Mouse (Mus musculus): ENCODE data around the gene Slc22a4.

- TF ChIP-seq CTCF (IDR thresholded peaks at IDR 0.05), result no peak
- 0 out of 2 replicates have a peak, but pooled peaks have one; percentile 20 for TF ChIP-seq EP300 (IDR thresholded peaks at IDR 0.05; ENCODE audit: insufficient read depth, low read depth, low read length)
- no peak for TF ChIP-seq POLR2A (IDR thresholded peaks at IDR 0.05; ENCODE audit: insufficient read depth, low read depth, low read length)
Measured at GRCm38 (mm10) chr11:54065915-54066178, 38.0 kb upstream of the Slc22a4 start.
